Mouse (Mus musculus): Measurements from ENCODE around the gene Lrrc74b.

Gene Lrrc74b

DNA sequence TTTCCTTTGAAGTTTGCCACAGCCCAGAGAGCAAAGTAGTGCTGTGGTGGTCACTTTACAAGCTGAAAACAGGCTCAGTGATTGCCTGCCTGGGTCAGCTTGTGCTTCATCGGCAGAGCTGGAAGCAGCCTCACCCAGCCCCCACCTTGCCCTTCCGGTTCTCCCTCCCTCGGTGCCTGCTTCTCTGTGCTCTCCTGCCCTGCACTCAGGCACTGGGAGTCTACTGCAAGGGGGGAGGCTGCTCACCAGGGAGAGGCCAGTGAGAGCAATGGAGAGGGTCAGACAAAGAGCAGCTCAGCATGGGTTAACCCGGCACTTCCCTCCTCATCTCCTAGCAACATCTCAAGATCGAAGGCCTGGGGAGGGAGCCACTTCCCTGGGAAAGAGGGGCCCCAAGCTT, 2.2 kb downstream of the Lrrc74b start:
- POLR2A ChIA-PET = interaction anchor here (0.7 to 2.3 kb wide), 22 partner anchors 12 to 297 kb away, joined by 3 to 12 read pairs (median 4); partner anchors contain the start of genes Slc7a4 (in 3 of the 4), Thap7 (in 2 of the 4) and Smpd4 (in 1 of the 4)
- CTCF ChIA-PET = interaction anchor here (0.6 to 2.6 kb wide), 37 partner anchors 9 to 290 kb away, joined by 3 to 20 read pairs (median 5); partner anchors contain the start of genes Smpd4 (in 2 of the 4), Aifm3 (in 1 of the 4), Lztr1 (in 1 of the 4) and Pi4ka (in 1 of the 4)

DNA sequence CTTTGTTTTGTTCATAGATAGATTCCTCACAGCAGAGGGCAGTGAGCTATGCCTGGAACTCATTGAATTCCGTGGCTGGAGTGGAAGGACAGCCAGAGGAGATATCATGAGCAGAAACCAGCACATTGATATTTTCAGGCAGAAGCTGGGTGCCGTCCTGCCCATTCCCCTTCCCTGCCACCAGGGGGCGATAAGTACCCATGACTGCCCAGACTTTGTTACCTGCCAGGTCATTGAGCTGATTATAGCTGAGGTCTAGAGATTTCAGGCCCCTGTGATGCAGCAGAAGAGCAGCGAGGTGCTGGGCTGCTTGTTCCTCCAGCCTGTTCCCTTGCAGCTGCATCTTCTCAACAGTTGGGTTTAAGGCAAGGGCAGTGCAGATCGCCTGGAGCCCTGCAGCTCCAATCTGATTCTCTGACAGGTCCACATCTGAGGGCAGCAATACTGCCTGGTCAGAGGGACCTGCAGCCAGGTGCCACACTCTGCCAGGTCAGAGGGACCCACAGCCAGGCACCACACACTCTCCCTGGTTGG, 3.0 kb downstream of the Lrrc74b start:
- POLR2A ChIA-PET = interaction anchor here (0.7 to 2.3 kb wide), 22 partner anchors 9 to 537 kb away, joined by 3 to 12 read pairs (median 5); partner anchors contain the start of genes Slc7a4 (in 2 of the 4), Thap7 (in 2 of the 4) and Smpd4 (in 1 of the 4)
- CTCF ChIA-PET = interaction anchor here (0.5 to 2.6 kb wide), 94 partner anchors 8 to 714 kb away, joined by 3 to 20 read pairs (median 4); partner anchors contain the start of genes Slc7a4 (in 3 of the 4), Crkl (in 2 of the 4), Lztr1 (in 2 of the 4) and Smpd4 (in 2 of the 4)

DNA sequence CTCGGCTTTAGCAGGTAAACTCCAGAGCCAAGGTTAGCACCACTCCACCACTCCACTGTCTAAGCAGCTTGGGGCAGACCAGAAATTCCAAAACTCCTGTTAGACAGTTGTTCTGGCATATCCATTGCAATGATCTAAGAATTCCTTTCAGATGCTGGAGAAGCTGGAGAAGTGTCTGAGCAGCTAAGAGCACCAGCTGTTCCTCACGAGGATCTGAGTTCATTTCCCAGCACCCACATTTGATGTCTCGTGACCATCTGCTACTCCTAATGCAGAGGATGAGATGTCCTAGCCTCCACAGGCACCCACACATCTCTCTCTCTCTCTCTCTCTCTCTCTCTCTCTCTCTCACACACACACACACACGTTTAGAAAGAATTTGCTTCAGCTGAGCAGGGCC, 4.1 kb downstream of the Lrrc74b start:
- ChIA-PET CTCF (interaction anchor here in 3 of 4 experiments (0.6 to 2.4 kb wide), 17 partner anchors 12 to 424 kb away, joined by 3 to 20 read pairs (median 6); partner anchors contain the start of genes Aifm3 (in 1 of the 3) and Sdf2l1 (in 1 of the 3)), POLR2A (interaction anchor here in 3 of 4 experiments (0.7 to 3.6 kb wide), 6 partner anchors 17 to 336 kb away, joined by 3 to 20 read pairs (median 6); partner anchors contain the start of genes Slc7a4 (in 2 of the 3) and Thap7 (in 1 of the 3))

DNA sequence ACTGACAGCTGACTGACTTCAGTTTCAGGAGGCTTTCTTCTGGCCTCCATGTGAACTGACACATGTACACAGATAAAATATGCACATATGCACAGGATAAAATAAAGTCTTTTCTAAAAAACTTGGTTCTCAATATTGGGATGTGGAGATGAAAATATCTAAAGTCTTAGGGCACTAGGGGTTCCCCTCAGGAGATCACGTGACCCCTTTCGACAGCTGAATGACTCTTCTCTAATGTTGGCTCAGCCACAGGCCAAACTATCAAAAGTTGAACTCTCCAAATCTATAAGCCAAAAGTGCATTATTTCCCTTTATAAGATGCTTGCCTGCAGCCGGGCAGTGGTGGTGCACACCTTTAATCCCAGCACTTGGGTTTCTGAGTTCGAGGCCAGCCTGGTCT, 4.9 kb downstream of the Lrrc74b start:
- ChIA-PET CTCF (interaction anchor here in 2 of 4 experiments (1.1 to 2.9 kb wide), 3 partner anchors 28 to 67 kb away, joined by 3 to 13 read pairs (median 11); partner anchors contain the start of gene Aifm3 (in 1 of the 2)), POLR2A (interaction anchor here in 2 of 4 experiments (2.9 to 3.6 kb wide), 2 partner anchors 8 to 26 kb away, joined by 11 to 20 read pairs; partner anchors contain the start of gene Thap7 (in 1 of the 2))

DNA sequence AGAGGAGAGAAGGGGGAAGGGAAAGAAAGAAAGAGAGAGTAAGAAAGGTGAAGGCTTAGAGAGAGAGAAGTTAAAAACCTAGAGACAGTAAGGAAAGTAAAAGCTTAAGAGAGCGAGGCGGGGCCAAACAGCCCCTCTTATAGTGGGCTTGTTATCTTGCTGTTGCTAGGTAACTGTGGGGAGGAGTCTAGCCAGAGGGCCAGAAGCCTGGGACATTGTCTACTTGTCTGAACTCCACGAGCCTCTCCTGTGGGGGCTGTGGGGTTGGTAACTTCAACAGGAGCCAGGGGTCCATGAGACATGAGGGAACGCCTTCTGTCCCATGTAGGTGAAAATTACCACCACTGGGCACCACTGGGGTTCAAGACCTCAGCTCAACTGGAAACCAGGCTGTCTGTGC, 6.3 kb downstream of the Lrrc74b start:
- ChIA-PET CTCF (interaction anchor here in 2 of 4 experiments (0.7 to 2.9 kb wide), 13 partner anchors 9 to 481 kb away, joined by 3 to 13 read pairs (median 4); no protein-coding TSS in a partner anchor), POLR2A (interaction anchor here (0.6 to 3.6 kb wide), 42 partner anchors 9 to 431 kb away, joined by 3 to 29 read pairs (median 4); partner anchors contain the start of genes Smpd4 (in 2 of the 4), Thap7 (in 2 of the 4), Ccdc74a (in 1 of the 4) and Crkl (in 1 of the 4))

DNA sequence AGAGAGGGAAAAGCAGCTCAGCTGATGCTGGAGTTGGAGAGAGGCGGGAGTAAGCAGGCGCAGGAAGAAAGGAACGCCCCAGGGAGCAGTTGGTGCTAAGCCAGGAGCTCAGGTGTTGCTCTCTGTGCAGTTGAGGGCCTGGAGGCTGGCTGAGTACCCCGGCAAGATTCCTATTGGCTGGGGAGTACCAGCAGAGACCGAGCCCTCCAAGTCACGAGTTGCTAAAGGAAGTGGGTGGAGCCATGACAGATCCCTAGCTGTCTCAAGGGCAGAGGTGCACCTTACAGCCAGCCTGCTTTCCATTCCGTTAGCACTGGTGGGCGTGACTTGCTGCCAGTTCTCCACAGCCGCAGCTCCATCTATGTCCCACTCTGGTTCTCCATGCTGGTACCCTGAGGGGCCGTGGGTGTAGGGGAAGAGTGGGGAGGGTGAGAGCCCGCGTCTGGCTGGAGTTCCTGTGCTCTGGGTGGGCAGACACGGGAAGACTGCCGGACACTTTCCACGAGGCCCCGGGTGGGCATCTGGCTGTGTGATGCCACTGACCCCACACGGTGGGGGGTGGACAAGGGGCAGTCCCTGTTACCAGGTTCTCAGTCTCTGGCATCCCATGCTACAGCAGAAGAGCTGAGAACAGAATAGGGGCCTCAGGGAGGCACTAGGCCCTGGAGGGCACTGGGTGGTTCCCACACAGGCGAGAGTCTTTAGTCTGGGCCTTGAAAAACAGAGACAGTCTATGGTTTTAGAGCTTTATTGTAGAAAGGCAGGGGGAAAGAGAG, 6.9 kb downstream of the Lrrc74b start:
- ChIA-PET CTCF (interaction anchor here in 3 of 4 experiments (0.6 to 2.9 kb wide), 23 partner anchors 8 to 651 kb away, joined by 3 to 13 read pairs (median 4); partner anchors contain the start of genes Dgcr6 (in 1 of the 3), P2rx6 (in 1 of the 3) and Rimbp3 (in 1 of the 3)), POLR2A (interaction anchor here (0.5 to 3.6 kb wide), 69 partner anchors 8 to 430 kb away, joined by 3 to 29 read pairs (median 4); partner anchors contain the start of genes Thap7 (in 3 of the 4), Crkl (in 2 of the 4), Rimbp3 (in 2 of the 4) and Sdf2l1 (in 2 of the 4))

DNA sequence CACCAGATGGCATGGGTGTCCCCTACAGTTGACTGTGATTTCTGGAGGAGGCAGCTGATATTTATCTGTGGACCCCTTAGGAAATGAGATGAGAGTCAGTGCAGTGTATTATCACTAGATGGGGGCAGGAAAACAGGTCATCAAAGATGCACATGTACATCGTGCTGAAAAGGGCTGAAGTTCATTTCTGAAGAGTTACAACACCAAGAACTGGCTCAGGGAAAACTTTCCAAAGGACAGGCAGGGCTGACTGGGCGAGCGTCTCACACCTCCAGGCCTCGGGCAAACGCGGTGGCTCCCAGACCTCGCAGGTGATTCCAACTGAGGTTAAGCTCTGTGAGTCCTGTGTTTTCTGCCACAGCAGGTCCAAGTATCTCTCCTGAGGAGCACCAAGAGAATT, 8.2 kb downstream of the Lrrc74b start:
- POLR2A ChIA-PET = interaction anchor here in 2 of 4 experiments (0.9 to 2.2 kb wide), 5 partner anchors 8 to 66 kb away, joined by 3 to 17 read pairs (median 6); partner anchors contain the start of genes P2rx6 (in 2 of the 2), Lrrc74b (in 1 of the 2) and Smpd4 (in 1 of the 2)
- CTCF ChIA-PET = no interaction called here

DNA sequence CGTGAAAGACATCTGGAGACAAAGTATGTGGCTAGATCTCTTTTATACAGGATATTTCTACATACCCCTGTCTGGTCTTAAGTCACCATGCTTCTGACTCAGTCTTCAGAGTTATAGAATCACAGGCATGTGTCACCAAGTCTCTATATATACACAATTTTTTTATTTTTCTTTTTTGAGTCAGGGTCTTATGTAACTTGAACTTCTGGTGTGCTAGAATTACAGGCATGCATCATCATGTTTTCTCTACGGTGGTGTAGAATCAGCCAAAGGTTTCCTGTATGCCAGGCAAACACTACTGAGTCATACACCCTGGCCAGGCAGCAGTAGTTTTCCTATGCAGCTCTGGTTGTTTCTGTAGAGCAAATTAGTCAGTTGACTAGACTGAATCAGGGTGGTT, 18.4 kb downstream of the Lrrc74b start:
- POLR2A ChIA-PET = no interaction called here
- CTCF ChIA-PET = interaction anchor here in 1 of 4 experiments (0.6 kb wide), 1 partner anchor 95 kb away, joined by 5 read pairs; no protein-coding TSS in a partner anchor

DNA sequence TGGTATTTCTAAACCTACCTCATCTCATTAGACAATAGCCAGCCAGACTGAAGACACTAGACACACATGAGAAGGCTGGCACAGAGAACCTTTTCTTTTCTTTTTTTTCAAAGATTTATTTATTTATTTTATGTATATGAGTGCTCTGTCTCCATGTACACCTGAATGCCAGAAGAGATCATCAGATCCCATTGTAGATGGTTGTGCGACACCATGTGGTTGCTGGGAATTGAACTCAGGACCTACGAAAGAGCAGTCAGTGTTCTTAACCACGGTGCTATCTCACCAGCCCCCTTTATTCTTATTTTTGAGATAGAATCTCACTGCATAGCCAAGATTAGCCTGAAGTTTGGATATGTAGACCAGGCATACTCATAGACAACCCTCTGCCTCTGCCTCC, 24.5 kb downstream of the Lrrc74b start:
- POLR2A ChIA-PET = interaction anchor here in 1 of 4 experiments (0.8 kb wide), 1 partner anchor 17 kb away, joined by 3 read pairs; no protein-coding TSS in a partner anchor

DNA sequence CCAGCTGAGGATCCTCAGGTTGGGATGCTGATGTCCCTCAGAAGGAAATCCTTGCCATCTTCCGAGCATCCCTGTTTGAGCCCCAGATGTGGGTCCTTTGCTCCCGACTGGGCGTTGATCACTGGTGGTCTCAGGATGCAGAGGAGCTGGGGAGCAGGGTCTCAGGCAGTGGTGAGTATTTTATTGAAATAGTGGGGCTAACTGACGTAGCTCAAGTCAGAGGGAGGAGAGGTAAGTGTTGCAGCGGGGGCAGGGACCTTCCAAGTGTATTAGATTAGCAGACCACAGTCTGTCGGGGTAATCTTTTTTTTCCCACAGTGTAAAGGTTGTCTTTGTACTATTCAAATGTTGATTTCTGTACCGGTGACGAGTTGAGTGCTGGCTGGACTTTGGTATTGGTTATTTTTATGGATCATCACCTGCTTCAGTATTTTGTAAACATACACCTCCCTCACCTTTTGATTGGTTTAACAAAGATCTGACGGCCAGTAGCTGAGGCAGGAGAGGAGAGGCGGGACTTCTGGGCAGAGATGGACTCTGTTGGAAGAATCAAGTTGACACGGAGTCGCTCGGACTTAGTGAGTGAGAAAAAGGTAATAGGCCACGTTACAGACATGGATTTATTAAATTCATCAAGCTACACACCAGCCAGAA, 28.2 kb downstream of the Lrrc74b start:
- CTCF ChIA-PET = interaction anchor here in 2 of 4 experiments (0.6 to 1.7 kb wide), 10 partner anchors 12 to 208 kb away, joined by 3 to 8 read pairs (median 3); no protein-coding TSS in a partner anchor

More for the DNA sequence above, 24.5 kb downstream of the Lrrc74b start:
- CTCF ChIA-PET = interaction anchor here in 1 of 4 experiments (0.6 kb wide), 1 partner anchor 104 kb away, joined by 3 read pairs; no protein-coding TSS in a partner anchor

DNA sequence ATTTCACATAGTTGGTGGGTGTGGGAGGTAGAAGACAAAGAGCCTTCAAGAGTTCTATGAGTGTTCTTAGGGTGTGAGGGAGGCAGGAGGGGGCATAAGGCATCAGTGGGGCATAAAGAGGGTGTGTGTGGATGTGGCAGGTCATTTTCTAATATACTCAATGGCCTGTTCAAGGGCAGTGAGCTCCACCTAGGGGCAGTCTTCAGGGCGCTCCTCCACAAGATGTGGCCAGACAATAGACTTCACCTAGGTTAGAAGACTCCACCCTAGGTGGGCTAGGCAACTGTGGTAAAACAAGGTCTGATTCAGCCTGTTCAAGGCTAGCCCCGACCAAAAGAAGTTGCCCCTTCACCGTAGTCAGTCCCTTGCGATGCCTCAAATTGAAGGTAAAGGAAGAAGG, 28.8 kb downstream of the Lrrc74b start:
- CTCF ChIA-PET = interaction anchor here in 2 of 4 experiments (0.6 to 1.7 kb wide), 10 partner anchors 12 to 207 kb away, joined by 3 to 8 read pairs (median 3); no protein-coding TSS in a partner anchor
- POLR2A ChIA-PET = interaction anchor here in 3 of 4 experiments (0.6 to 3.5 kb wide), 18 partner anchors 9 to 1574 kb away, joined by 3 to 15 read pairs (median 5); partner anchors contain the start of genes Lrrc74b (in 3 of the 3), Crkl (in 2 of the 3), Lztr1 (in 2 of the 3) and Gm20518 (in 1 of the 3)

More for the DNA sequence above, 28.2 kb downstream of the Lrrc74b start:
- POLR2A ChIA-PET = interaction anchor here in 3 of 4 experiments (0.9 to 3.5 kb wide), 19 partner anchors 8 to 359 kb away, joined by 3 to 15 read pairs (median 5); partner anchors contain the start of genes Lrrc74b (in 3 of the 3), Crkl (in 2 of the 3), Lztr1 (in 2 of the 3) and Gm20518 (in 1 of the 3)

DNA sequence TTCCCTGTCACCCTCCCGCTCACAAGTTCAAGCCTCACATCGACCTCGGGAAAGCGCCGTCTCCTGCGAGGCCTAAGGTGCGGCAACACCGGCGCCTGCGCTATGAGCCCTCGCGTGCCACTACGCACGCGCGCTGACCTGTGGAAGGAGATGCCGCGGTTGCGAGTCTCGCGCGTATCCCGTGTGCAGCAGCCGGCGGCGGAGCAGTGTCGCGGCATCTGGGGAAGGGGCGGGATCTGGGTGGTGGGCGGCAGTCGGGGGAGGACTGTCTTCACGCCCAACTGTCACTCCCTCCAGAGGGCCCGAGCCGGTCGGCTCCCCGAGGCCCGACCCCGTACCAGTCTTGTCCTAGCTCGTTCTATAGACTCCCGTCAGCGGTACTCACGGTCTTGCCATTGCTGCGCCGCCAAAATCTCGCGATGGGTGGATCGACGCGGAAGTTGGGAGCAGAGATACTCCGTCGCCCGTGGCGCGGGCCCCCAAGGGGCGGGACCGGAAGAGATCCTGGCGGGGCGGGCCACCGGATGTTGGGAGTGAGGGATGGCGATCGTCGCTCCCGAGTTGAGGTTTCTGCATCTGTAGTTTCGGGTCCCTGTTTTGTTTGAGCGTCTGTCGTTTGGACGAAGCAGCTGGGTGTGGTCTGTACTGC, 30.3 kb downstream of the Lrrc74b start, which contains the start of gene Thap7:
Gene Thap7 (minus strand): TSS at position 497 of the 649 bp plus-strand sequence.
- ChIA-PET CTCF (interaction anchor here in 3 of 4 experiments (0.8 to 1.4 kb wide), 4 partner anchors 27 to 321 kb away, joined by 3 to 4 read pairs (median 3); no protein-coding TSS in a partner anchor), POLR2A (interaction anchor here (0.6 to 3.5 kb wide), 53 partner anchors 9 to 361 kb away, joined by 3 to 37 read pairs (median 4); partner anchors contain the start of genes Lrrc74b (in 3 of the 4), Lztr1 (in 2 of the 4), P2rx6 (in 2 of the 4) and Smpd4 (in 2 of the 4))

DNA sequence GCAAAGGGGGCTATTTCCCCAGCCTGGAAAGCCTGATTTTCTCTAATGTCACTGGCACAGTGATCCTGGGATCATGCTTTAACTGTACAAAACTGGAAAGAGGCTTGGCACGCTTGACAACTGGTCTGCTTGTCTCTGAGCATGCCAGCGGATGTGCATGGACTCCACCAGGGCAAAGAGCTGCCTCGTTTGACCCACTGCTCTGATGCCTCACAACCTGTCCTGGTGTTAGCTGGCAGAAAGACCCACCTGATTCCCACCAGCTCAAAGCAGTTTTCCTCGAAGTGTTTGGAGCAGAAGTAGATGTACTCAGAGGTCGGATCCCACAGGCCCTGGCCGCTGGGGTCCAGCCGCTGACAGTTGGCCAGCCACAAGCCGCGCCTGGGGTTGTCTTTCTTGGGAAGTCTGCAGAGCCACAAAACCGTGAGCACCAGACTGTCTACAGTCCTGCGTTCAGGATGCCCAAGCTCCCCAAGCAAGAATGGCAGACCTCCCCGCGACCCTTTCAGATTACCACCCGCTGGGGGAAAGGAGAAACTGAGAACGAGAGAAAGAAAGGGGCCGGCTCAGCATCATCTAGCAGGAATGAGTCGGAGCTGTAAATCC, 31.0 kb downstream of the Lrrc74b start:
- ChIA-PET CTCF (interaction anchor here in 3 of 4 experiments (0.8 to 1.4 kb wide), 5 partner anchors 28 to 321 kb away, joined by 3 to 4 read pairs (median 3); no protein-coding TSS in a partner anchor), POLR2A (interaction anchor here (0.5 to 3.5 kb wide), 58 partner anchors 8 to 362 kb away, joined by 3 to 37 read pairs (median 4); partner anchors contain the start of genes Lrrc74b (in 3 of the 4), Crkl (in 2 of the 4), Lztr1 (in 2 of the 4) and P2rx6 (in 2 of the 4))

DNA sequence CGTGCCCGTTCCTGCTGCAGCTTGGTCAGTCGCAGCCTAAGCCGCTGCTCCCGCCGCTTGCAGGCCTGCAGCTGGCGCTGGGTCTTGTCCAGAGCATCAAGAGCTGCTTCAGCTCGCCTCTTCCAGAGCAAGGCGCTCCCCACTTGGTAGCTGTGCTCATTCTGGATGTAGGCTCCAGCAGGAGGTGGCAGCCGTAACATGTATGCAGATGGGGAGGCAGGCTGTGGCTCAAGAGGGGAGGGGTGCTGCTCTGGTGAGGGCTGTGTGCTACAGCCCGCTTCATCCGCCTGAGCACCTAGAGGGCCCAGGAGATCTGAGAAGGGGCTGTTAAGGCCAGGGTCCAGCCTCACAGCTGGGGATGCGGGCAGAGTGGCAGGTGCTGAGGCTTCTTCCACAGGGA, 32.8 kb downstream of the Lrrc74b start:
- CTCF ChIA-PET = interaction anchor here in 1 of 4 experiments (0.7 kb wide), 1 partner anchor 123 kb away, joined by 3 read pairs; the partner anchor contains the start of gene Snap29
- POLR2A ChIA-PET = interaction anchor here (0.7 to 5.0 kb wide), 14 partner anchors 10 to 54 kb away, joined by 3 to 25 read pairs (median 4); partner anchors contain the start of gene Lztr1 (in 3 of the 4)

DNA sequence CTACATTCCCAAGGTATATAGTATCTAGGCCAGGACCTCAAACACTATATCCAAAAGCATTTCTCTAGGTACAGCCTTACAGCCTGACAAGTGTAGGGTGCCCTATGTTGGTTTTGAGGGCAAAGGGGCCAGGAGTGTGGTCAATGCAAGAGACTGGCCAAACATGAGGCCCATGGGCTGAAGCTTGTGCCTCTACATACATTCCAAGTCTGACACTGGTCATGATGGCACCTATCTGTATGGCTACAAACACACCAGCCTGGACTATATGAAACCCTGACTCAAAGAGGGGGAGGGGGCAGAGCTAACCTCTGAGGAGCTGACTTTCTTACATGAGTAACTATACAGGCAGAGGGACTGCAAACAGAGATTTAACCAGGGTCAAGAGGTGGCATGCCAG, 33.4 kb downstream of the Lrrc74b start:
- CTCF ChIA-PET = interaction anchor here in 1 of 4 experiments (0.7 kb wide), 1 partner anchor 122 kb away, joined by 3 read pairs; the partner anchor contains the start of gene Snap29
- POLR2A ChIA-PET = interaction anchor here in 3 of 4 experiments (0.6 to 5.0 kb wide), 13 partner anchors 9 to 406 kb away, joined by 3 to 25 read pairs (median 5); partner anchors contain the start of gene Lztr1 (in 3 of the 3)
